Mouse (Mus musculus): ENCODE results near the gene Ctcf.

The Ctcf gene

DNA sequence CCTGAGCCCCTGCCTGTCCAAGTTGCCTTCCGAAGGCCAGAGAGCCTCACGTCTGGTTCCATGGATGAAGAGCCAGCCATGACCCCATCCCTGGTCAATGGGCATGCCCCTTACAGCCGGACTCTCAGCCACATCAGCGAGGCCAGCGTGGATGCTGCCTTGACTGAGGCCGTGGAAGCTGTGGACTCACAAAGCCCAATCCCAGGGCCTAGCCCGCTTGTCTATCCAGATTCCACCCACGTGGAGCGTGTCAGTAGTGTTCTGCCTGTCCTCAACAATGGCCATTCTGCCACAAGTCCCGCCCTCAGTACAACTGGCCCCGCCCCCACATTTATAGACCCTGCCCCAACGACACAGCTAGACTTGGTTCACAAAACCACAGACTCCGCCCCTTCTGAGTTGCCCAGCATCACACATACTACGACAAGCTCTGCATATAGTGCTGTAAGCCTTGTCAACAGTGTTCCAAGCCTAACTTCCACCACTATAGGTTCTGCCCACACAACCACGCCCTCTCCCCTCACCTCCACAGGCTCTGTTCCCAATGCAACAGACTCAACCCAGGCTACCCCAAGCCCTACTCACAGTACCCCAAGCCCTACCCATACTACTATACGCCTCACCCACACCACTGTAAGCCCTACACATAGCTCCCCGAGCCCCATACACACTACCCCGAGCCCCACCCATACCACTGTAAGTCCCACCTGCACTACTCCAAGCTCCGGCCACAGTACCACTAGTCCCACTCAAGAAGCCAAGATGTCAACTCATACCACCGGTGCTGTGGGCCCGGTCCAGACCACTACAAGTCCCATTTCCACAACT, 18.7 kb upstream of the Ctcf start:
- DNase-seq (ENCODE audit: inconsistent age in 2 of 2, low spot score in 1 of 2): peak in 1 of 2 experiments; percentile 33

GRCm38 (mm10) chr8:105618279-105618634, 18.1 kb upstream of the Ctcf start:
- DNase-seq (ENCODE audit: inconsistent age in 2 of 2, low spot score in 1 of 2): no peak

DNA sequence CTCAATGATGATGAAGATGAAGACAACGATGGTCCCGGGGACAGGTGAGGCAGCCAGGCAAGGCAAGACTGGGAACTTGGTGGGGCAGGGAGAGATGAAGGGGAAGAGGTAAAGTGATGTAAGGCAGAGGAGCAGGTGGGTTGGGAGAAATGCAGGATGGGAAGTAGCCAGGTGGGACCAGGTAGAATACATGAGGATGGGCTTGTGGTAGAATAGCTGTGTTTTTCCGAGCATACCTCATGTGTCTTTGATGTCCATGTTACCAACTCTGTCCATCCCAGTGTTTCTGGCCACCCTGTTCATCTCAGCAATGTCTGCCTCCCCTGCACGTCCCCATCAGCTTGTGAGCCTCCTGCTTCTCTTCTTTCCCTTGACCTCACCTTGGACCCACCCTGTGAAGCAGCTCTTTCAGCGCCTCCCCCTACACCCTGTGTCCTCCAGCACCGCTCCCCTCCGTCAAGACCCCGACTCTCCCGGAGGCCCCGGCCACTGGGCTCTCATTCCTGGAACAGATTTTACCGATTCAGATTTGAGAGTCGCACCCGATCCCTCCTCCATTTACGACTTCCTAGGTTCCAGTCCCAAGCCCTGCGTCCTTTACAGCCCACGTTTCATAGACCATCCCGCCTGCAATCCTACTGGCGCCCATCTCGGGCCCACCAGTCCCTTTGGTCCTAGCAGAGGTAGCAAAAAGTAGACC, 17.3 kb upstream of the Ctcf start:
- DNase-seq (ENCODE audit: inconsistent age in 2 of 2, low spot score in 1 of 2): no peak

GRCm38 (mm10) chr8:105620211-105620610, 16.2 kb upstream of the Ctcf start:
- DNase-seq (ENCODE audit: inconsistent age in 2 of 2, low spot score in 1 of 2): no peak

DNA sequence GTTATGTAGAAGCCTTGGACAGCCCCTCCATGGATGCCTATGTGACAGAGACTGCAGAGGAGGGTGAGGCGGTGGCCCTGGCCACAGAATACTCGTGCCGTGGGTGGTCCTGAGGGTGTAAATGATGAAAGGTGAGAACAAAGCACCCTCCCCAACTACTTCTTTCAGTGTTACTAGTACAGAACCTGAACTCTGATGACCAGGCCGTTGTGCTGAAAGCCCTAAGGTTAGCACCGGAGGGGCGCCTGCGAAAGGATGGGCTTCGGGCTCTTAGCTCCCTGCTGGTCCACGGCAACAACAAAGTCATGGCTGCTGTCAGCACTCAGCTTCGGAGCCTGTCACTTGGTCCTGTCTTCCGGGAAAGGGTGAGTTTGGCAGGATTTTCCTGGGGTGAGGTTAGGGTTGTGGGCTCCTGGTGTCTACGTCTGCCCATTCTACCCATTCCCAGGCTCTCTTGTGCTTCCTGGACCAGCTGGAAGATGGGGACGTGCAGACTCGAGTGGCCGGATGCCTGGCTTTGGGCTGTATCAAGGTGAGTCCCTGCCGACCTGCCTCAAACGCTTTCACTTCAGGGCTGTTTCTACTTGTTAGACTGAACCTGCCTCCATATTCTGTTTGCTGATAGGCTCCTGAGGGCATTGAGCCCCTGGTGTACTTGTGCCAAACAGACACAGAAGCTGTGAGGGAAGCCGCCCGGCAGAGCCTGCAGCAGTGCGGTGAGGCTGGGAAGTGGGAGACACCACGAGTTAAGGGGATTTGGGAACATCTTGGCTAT, 15.2 kb upstream of the Ctcf start:
- peak in 1 of 2 experiments; percentile 32 for DNase-seq (ENCODE audit: inconsistent age in 2 of 2, low spot score in 1 of 2)

DNA sequence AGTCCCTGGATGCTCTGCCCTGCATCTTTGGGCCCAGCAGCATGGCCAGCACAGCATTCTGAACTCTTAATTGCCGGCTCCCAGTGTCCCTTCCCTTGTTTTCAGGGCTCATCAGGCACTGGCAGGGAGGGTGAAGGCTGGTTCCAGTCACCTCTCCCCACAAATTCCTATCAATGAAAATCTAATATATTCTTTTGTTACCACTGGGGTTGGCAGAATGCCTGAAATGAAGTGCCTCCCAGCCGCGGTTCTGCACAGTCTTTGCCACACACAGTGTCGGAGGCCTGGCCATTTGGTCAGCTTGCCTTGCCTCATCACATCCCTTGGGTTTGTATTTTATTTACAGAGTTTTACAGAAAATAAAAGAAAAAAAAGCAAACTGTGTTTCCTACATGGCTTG, 14.5 kb upstream of the Ctcf start:
- no peak for DNase-seq (ENCODE audit: inconsistent age in 2 of 2, low spot score in 1 of 2)

- peak; percentile 90 to 97 for DNase-seq (ENCODE audit: inconsistent age in 2 of 2, low spot score in 1 of 2)
These were observed 13.9 kb upstream of the Ctcf start for GRCm38 (mm10) chr8:105622421-105622920.

DNA sequence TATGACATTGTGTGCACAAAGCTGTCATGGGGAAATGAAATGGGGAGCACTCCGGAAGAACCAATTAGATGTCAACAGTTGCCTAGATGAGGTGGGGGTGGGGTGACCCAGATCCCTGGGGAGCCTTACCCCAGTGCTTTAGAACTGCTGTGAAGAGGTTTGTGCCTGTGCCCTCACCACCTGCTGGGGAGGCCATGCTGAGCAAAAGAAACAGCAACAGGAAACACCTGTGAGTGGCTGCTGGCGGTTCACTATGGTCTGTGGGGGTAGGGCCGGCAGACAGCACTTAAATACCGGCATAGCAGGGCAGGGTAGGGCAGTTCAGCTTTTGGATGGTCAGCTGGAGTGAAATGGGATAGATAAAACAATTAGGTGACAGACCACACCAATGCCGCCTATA, 13.2 kb upstream of the Ctcf start:
- DNase-seq (ENCODE audit: inconsistent age in 2 of 2, low spot score in 1 of 2): no peak

- no peak for DNase-seq (ENCODE audit: inconsistent age in 2 of 2, low spot score in 1 of 2)
These were observed 12.6 kb upstream of the Ctcf start for GRCm38 (mm10) chr8:105623679-105624245.

GRCm38 (mm10) chr8:105624401-105624800, 12.0 kb upstream of the Ctcf start:
- no peak for DNase-seq (ENCODE audit: inconsistent age in 2 of 2, low spot score in 1 of 2)

DNA sequence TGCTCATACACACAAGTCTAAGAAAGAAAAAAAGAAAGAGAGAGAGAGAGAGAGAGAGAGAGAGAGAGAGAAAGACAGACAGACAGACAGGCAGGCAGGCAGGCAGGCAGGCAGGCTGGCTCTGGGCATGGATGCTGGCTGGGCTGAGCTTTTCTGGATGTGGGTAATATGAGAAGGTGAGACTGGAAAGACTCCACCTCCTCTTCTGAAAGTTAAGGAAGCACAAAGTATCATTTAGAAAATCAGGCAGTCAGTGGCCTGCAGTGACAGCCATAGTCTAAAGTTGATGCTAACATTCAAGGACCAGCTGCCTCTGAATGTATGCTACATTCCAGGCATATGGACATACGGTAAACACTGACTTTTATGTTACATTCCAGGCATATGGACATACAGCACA, 11.5 kb upstream of the Ctcf start:
- no peak for DNase-seq (ENCODE audit: inconsistent age in 2 of 2, low spot score in 1 of 2)

- DNase-seq (ENCODE audit: inconsistent age in 2 of 2, low spot score in 1 of 2): no peak
These were observed 10.3 kb upstream of the Ctcf start for GRCm38 (mm10) chr8:105626086-105626485.

GRCm38 (mm10) chr8:105629337-105629736, 7.0 kb upstream of the Ctcf start:
- DNase-seq (ENCODE audit: inconsistent age in 2 of 2, low spot score in 1 of 2): no peak

DNA sequence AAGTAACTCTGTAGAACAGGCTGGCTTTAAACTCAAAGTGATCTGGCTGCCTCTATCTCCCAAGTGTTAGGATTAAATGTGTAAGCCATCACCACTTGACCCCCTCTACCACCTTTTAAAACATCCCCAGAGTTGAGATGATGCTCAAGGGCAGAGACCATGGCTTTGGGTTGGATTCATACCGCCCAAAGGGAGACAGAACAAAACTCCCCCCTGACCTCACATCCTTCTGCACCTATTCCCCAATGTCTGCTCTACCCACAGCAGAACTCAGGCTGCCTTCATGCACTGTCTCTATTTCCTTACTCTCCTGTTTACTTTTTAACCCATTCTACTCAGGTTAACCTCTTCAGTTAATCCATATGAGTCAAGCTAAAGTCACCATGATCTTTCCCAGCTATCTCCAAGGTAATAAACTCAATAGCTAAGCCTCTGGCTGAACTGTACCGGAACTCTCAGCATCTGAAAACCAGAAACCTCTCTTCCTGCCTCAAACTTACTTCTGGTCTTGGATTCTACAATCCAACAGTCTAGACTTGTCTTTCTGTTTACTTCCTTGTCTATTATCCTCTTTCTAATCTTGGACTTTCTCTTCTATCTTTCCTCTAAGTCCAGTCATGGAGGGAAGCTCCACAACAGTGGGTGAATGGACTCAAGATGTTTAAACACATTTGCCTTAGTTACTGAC, 1.5 kb upstream of the Ctcf start:
- DNase-seq (ENCODE audit: inconsistent age in 2 of 2, low spot score in 1 of 2): no peak

- DNase-seq (ENCODE audit: inconsistent age in 2 of 2, low spot score in 1 of 2): peak in 1 of 2 experiments; percentile 20
These were observed 887 bp upstream of the Ctcf start for GRCm38 (mm10) chr8:105635481-105635880.

DNA sequence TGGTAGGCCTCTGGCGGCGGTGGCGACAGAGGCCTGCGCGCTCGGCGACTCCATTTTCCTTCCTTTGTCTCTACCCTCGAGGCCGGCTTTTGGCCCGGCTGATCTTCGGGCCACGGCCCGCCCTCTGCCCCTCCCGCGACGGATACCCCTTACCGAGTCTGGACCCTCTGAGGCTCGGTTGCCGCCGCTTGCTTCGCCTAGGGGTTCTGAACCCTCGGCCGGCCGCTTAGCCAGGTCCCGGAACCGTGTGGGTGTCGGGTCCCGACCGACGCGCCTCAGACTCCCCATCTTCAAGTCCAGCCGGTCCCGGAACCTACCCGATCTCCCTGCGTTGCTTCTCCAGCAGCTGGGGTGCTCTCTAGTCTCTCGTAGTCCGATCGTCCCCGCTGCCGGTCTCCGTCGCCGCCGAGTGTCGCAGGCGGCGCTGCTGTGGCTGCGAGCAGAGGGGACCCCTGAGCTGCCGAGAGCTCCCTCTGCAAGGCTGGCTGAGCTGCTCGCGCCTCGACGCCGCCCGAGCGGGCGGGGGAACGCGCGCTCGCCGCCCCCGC, 669 bp downstream of the Ctcf start, which contains the start of gene Agrp:
Gene Agrp (minus strand): TSS at position 431 of the 548 bp plus-strand sequence.
- DNase-seq (ENCODE audit: inconsistent age in 2 of 2, low spot score in 1 of 2): peak in 1 of 2 experiments; percentile 92

DNA sequence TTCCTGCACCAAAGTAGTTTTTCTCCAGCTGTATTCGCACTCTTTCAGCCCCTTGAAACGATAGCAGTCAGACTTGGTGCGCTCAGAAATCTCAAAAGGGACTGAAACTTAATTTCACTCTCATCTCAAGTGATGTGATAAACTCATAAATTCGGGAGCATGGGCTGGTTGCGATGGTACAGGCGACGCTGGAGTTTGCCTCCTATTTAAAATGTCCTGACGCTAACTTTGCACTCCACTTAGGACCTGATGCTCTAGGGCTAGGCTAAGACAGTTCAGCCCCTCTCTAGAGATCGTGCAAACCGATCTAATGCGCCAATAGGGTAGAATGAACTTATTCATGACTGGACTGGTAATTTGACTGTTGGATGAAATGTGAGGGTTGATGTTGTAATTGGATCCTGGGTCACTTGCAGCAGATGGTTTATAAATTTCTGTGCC, 1.3 kb downstream of the Ctcf start:
- DNase-seq (ENCODE audit: inconsistent age in 2 of 2, low spot score in 1 of 2): peak in 1 of 2 experiments; percentile 69

DNA sequence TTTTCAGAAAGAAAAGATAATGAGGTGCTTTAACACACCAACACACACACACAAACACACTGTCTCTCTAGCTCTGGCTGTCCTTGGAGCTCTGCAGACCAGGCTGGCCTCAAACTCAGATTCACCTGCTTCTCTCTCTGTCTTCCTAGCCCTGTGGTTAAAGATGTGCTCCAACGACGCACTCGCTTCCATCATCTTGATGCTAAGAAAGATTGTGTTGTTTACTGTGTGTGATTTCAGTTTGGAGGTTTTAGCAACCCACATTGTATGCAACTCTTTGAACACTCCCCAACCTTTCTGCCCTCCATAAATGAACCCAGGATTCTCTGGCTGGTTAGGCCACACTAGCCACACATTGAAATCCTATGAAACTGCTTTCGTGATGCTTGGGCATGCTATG, 2.1 kb downstream of the Ctcf start:
- no peak for DNase-seq (ENCODE audit: inconsistent age in 2 of 2, low spot score in 1 of 2)

GRCm38 (mm10) chr8:105639835-105640234, 3.5 kb downstream of the Ctcf start:
- DNase-seq (ENCODE audit: inconsistent age in 2 of 2, low spot score in 1 of 2): peak in 1 of 2 experiments; percentile 54

DNA sequence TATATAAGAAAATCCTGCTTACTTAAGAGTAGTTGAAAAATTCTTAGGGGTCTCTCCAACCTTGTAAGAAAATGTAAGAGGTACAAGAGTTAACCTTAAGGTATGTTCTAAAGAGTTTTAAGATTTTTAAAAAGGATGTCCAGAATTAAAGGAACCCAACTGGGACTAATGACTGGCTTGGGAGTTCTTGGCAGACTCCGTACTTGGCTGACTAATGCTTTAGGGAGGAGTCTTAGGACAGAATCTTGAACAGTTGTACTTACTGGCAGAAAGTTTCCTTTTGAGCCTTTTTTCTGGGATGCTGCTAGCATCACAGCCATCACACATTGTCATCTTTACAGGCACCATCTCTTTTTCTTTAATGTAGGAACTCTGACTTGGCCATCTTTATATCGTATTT, 4.1 kb downstream of the Ctcf start:
- DNase-seq (ENCODE audit: inconsistent age in 2 of 2, low spot score in 1 of 2): peak in 1 of 2 experiments; percentile 56
